Mouse (Mus musculus): Measurements from ENCODE around the gene 4922502D21Rik. TPM values are rescaled to one million over a fixed set of nuclear protein-coding genes. Genes with fewer than 3 reads are reported as not detected.

Gene 4922502D21Rik
- total and polyA plus RNA-seq, 2 experiments from 2014 or later, result not detected

DNA sequence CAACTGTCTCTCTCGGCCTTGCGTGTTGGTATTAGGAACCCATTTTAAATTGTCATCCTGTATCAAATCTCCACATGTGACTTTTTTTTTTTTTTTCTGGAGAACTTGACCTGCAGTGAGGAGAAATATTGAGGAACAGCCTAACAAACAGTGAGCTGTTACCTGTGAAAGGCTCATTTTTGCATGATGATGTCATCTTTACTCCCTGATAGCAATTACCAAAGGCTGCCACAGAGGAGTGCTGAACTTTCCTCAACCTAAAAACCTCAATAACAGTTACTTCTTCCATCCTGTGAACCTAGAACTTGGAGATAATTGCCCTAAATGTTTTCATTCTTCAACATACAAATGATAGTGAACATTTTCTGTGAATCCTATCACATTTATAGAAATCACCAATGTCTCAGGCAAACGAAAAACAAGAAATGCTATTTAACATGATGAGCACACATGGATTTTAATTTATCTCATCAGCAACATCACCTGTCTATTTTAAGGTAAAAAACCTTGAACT, 16.9 kb downstream of the 4922502D21Rik start:
- WGBS, result 81% methylated on average over 3 of the region's 3 CpGs
- Histone ChIP-seq H3K27ac (no peak overlapping the region), H3K36me3 (ENCODE audit: insufficient read depth, low read length) (no peaks in the 10 kb centered on the region), H3K4me2 (ENCODE audit: low read depth, low read length) (no peak overlapping the region), H3K9ac (replicated peaks; ENCODE audit: low read length) (no peak overlapping the region), H3K4me3 (ENCODE audit: low read length) (no peak overlapping the region), H3K9me3 (ENCODE audit: low read length) (no peaks in the 10 kb centered on the region), H3K27me3 (ENCODE audit: insufficient read depth, low read length) (no peaks in the 10 kb centered on the region), H3K4me1 (ENCODE audit: insufficient read depth, low read length) (no peaks in the 10 kb centered on the region)
- no peak for TF ChIP-seq CTCF (IDR thresholded peaks at IDR 0.05; ENCODE audit: low read depth)
- DNase-seq (ENCODE audit: low spot score) (no peak), ATAC-seq (no peak)

DNA sequence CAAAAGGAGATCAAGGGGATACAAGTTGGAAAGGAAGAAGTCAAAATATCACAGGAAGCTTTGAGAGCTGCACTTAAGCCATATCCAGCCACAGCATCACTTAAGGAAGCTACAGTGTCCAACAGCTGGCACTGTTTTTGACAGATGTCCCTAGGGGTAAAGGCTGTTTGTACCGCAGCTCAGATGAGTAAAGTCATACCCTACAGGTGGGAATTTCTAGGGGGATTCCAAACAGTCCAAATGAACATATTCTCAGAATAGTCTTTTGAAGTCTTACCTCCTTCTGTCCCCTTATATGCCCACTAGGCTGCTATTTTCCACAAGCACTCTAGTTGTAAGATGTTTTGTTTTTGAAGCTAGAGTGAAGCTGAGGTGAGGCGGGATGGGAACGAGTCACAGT, 19.1 kb downstream of the 4922502D21Rik start:
- H3K36me3 ChIP-seq (ENCODE audit: insufficient read depth, low read length), result no peaks in the 10 kb centered on the region
- DNase-seq (ENCODE audit: low spot score) (no peak), ATAC-seq (no peak)
- no peak overlapping the region for H3K27ac ChIP-seq
- H3K4me2 ChIP-seq (ENCODE audit: low read depth, low read length), result no peak overlapping the region
- no peak overlapping the region for H3K9ac ChIP-seq (replicated peaks; ENCODE audit: low read length)
- no peaks in the 10 kb centered on the region for H3K27me3 ChIP-seq (ENCODE audit: insufficient read depth, low read length)
- 90% methylated on average over 3 of the region's 3 CpGs for WGBS
- no peaks in the 10 kb centered on the region for H3K9me3 ChIP-seq (ENCODE audit: low read length)
- no peak overlapping the region for H3K4me3 ChIP-seq (ENCODE audit: low read length)
- no peaks in the 10 kb centered on the region for H3K4me1 ChIP-seq (ENCODE audit: insufficient read depth, low read length)
- TF ChIP-seq CTCF (IDR thresholded peaks at IDR 0.05; ENCODE audit: low read depth), result no peak

GRCm38 (mm10) chr6:129304180-129304579, 27.4 kb downstream of the 4922502D21Rik start:
- 61% methylated on average over 1 of the region's 1 CpGs for whole genome bisulfite sequencing
- Histone ChIP-seq H3K4me3 (ENCODE audit: low read length) (no peak overlapping the region), H3K27ac (no peak overlapping the region), H3K4me1 (ENCODE audit: insufficient read depth, low read length) (no peaks in the 10 kb centered on the region), H3K9me3 (ENCODE audit: low read length) (no peaks in the 10 kb centered on the region), H3K27me3 (ENCODE audit: insufficient read depth, low read length) (no peaks in the 10 kb centered on the region), H3K36me3 (ENCODE audit: insufficient read depth, low read length) (no peaks in the 10 kb centered on the region), H3K4me2 (ENCODE audit: low read depth, low read length) (no peak overlapping the region), H3K9ac (replicated peaks; ENCODE audit: low read length) (no peak overlapping the region)
- no peak for TF ChIP-seq CTCF (IDR thresholded peaks at IDR 0.05; ENCODE audit: low read depth)
- no peak for DNase-seq (ENCODE audit: low spot score)
- no peak for ATAC-seq

DNA sequence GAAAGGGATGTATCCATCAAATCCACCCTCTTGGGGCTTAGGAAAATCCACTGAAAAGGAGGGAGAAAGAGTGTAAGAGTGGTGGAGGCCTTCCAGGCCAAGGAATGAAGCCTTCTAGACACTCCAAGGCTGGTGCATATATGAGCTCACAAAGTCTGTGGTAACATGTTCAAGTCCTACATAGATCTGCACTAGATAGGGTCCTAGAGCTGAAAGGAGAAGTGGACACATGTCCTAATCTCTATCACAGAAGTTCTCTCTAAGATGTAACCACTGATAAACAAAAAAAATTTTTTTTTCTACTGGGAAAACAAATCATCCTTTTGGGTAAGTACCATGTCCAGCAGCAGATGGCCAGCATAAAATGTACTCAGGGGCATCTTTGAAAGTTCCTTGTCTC, 42.9 kb downstream of the 4922502D21Rik start:
- H3K9me3 ChIP-seq (ENCODE audit: low read length), result no peaks in the 10 kb centered on the region
- no peak for ATAC-seq
- H3K36me3 ChIP-seq (ENCODE audit: insufficient read depth, low read length), result no peaks in the 10 kb centered on the region
- no peaks in the 10 kb centered on the region for H3K27me3 ChIP-seq (ENCODE audit: insufficient read depth, low read length)
- H3K4me2 ChIP-seq (ENCODE audit: low read depth, low read length), result no peak overlapping the region
- no peak for TF ChIP-seq CTCF (IDR thresholded peaks at IDR 0.05; ENCODE audit: low read depth)
- no peaks in the 10 kb centered on the region for H3K4me1 ChIP-seq (ENCODE audit: insufficient read depth, low read length)
- no peak overlapping the region for H3K27ac ChIP-seq
- H3K4me3 ChIP-seq (ENCODE audit: low read length), result no peak overlapping the region
- no peak for DNase-seq (ENCODE audit: low spot score)
- no peak overlapping the region for H3K9ac ChIP-seq (replicated peaks; ENCODE audit: low read length)

GRCm38 (mm10) chr6:129284384-129285104, 47.1 kb downstream of the 4922502D21Rik start:
- H3K9ac ChIP-seq (replicated peaks; ENCODE audit: low read length), result no peak overlapping the region
- no peak for ATAC-seq
- H3K4me1 ChIP-seq (ENCODE audit: insufficient read depth, low read length), result no peaks in the 10 kb centered on the region
- H3K4me3 ChIP-seq (ENCODE audit: low read length), result no peak overlapping the region
- H3K36me3 ChIP-seq (ENCODE audit: insufficient read depth, low read length), result no peaks in the 10 kb centered on the region
- 84% methylated on average over 7 of the region's 7 CpGs for whole genome bisulfite sequencing
- no peak overlapping the region for H3K4me2 ChIP-seq (ENCODE audit: low read depth, low read length)
- no peaks in the 10 kb centered on the region for H3K9me3 ChIP-seq (ENCODE audit: low read length)
- DNase-seq (ENCODE audit: low spot score), result no peak
- no peak for TF ChIP-seq CTCF (IDR thresholded peaks at IDR 0.05; ENCODE audit: low read depth)
- no peaks in the 10 kb centered on the region for H3K27me3 ChIP-seq (ENCODE audit: insufficient read depth, low read length)
- H3K27ac ChIP-seq, result no peak overlapping the region

GRCm38 (mm10) chr6:129283271-129283670, 48.3 kb downstream of the 4922502D21Rik start:
- Histone ChIP-seq H3K27ac (no peak overlapping the region), H3K36me3 (ENCODE audit: insufficient read depth, low read length) (no peaks in the 10 kb centered on the region), H3K4me2 (ENCODE audit: low read depth, low read length) (no peak overlapping the region), H3K4me1 (ENCODE audit: insufficient read depth, low read length) (no peaks in the 10 kb centered on the region), H3K9me3 (ENCODE audit: low read length) (no peaks in the 10 kb centered on the region), H3K9ac (replicated peaks; ENCODE audit: low read length) (no peak overlapping the region), H3K4me3 (ENCODE audit: low read length) (no peak overlapping the region), H3K27me3 (ENCODE audit: insufficient read depth, low read length) (no peaks in the 10 kb centered on the region)
- WGBS, result 76% methylated on average over 3 of the region's 3 CpGs
- no peak for ATAC-seq
- DNase-seq (ENCODE audit: low spot score), result no peak
- TF ChIP-seq CTCF (IDR thresholded peaks at IDR 0.05; ENCODE audit: low read depth), result no peak

- no peak for DNase-seq (ENCODE audit: low spot score)
- ATAC-seq, result no peak
Observed at GRCm38 (mm10) chr6:129276483-129276882, 55.1 kb downstream of the 4922502D21Rik start.

More at GRCm38 (mm10) chr6:129276483-129276882, 55.1 kb downstream of the 4922502D21Rik start:
- H3K9me3 ChIP-seq (ENCODE audit: low read length), result no peaks in the 10 kb centered on the region
- no peaks in the 10 kb centered on the region for H3K36me3 ChIP-seq (ENCODE audit: insufficient read depth, low read length)
- WGBS, result 90% methylated on average over 2 of the region's 2 CpGs
- no peak for TF ChIP-seq CTCF (IDR thresholded peaks at IDR 0.05; ENCODE audit: low read depth)
- H3K4me1 ChIP-seq (ENCODE audit: insufficient read depth, low read length), result no peaks in the 10 kb centered on the region
- no peaks in the 10 kb centered on the region for H3K27me3 ChIP-seq (ENCODE audit: insufficient read depth, low read length)
- H3K4me2 ChIP-seq (ENCODE audit: low read depth, low read length), result no peak overlapping the region
- no peak overlapping the region for H3K4me3 ChIP-seq (ENCODE audit: low read length)
- H3K9ac ChIP-seq (replicated peaks; ENCODE audit: low read length), result no peak overlapping the region
- H3K27ac ChIP-seq, result no peak overlapping the region
